Mouse (Mus musculus) kidney, adult 9 months (tissue): ENCODE results near the gene Cfap52.
A peak's percentile ranks its signal among the peaks of the same experiment; 100 is the strongest.

ENCODE experiments used
- DNase-seq: peaks from one replicate; pipeline ENCODE4 v3.0.0; 2022

Cfap52 gene

GRCm38 (mm10) chr11:67925000-67925399 is 40.5 kb downstream of the Cfap52 start:
- DNase-seq = no peak

GRCm38 (mm10) chr11:67923720-67924119 is 41.7 kb downstream of the Cfap52 start:
- DNase-seq = peak; percentile 39

GRCm38 (mm10) chr11:67922755-67923125 is 42.7 kb downstream of the Cfap52 start:
- DNase-seq = peak; percentile 95

GRCm38 (mm10) chr11:67921827-67922754 is 43.4 kb downstream of the Cfap52 start, which contains the start of gene Usp43:
Usp43 (minus strand) TSS chr11:67922153.
- DNase-seq = peak; percentile 94

- DNase-seq = peak; percentile 70
Observed at GRCm38 (mm10) chr11:67921091-67921826, 44.2 kb downstream of the Cfap52 start.

DNA sequence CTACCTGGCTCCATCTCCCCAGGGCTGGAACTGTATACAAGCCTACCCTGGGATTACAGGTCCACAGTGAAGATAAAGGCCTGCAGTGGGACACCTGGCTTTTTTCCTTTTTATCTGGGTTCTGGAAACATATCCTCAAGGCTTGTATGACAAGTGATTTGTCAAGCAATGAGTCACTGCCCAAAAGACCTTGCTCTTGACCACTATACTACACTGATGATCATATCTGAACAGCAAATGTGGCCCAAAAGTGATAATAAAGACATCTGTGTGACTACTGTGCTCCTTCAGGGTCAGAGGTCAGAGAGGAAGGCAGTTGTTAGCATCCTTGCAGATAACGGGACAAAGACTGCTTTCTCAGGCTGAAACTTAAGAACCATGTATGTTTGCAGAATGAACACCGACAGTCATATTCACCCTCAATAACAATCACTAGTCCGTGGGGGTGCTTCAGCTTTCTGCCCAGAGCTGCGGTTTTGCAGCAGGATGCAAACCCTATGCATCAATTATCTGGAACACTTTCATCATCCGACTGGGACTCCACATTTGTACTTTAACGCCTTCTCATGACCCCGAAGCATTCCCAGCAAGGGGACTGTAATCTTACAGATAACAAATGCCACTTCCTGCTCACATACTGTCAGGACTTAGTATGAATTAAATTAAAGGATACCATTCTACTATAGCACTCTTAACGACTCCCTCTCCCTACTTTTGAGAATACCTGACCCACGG is 45.1 kb downstream of the Cfap52 start:
- DNase-seq = no peak

GRCm38 (mm10) chr11:67919593-67919992 is 45.9 kb downstream of the Cfap52 start:
- DNase-seq = no peak

DNA sequence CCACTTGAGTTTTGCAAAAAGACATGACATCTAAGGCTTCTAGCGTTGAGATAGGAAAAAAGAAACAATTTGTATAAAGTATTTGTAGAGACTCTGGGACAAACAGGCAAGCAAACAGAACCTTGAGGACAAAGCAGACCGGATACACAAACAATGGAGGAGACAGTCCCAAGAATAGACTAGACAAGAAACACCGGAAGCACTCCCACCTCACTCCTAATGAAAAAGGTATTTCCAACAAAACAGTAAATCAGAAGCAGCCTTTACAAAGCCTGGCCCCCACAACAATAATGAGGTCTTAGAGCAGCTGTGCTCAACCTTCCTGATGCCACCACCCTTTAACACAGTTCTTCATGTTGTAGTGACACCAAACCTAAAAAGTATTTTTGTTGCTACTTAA is 48.3 kb downstream of the Cfap52 start:
- DNase-seq = peak; percentile 38

GRCm38 (mm10) chr11:67911074-67911473 is 54.4 kb downstream of the Cfap52 start:
- DNase-seq = no peak

GRCm38 (mm10) chr11:67903756-67904155 is 61.7 kb downstream of the Cfap52 start:
- DNase-seq = no peak

- peak; percentile 78 for DNase-seq
Observed at GRCm38 (mm10) chr11:67897064-67897560, 68.3 kb downstream of the Cfap52 start.

DNA sequence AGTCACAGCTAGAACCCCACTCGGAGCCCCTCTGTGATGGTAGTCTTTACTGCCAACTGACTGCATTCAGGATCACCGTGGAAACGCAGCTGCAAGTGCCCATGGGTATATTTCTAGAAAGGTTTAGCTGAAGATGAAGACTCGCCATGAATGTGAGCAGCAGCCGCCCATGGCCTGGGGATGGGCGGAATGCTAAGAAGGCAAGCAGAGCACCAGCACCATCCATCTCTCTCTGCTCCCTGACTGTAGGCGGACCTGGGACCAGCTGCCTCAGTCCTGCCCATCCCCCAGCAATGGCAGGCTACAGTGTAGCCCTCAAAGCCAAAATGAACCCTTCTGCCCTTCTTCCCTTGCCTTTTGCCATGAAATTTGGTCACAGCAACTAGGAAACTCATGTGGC is 69.8 kb downstream of the Cfap52 start:
- DNase-seq = no peak

DNA sequence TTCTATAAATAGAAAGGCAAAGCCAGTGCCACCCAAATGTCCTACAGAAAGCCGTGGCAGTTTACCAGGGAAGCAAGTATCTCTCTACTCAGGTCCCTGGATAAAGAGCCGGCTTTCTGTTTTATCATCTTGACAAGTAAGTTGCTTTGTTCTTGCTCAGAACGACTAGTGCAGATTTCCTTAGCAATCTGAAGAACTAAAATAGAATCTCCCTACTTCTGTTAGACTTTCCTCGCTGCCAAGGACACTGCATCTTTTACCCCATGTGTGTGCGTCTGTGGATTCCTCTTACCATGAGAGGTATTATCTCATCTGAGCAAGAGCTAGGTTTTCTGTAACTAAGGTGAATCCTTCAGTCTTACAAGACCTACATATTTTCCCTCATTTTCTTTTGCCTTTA is 76.9 kb downstream of the Cfap52 start:
- DNase-seq = no peak

DNA sequence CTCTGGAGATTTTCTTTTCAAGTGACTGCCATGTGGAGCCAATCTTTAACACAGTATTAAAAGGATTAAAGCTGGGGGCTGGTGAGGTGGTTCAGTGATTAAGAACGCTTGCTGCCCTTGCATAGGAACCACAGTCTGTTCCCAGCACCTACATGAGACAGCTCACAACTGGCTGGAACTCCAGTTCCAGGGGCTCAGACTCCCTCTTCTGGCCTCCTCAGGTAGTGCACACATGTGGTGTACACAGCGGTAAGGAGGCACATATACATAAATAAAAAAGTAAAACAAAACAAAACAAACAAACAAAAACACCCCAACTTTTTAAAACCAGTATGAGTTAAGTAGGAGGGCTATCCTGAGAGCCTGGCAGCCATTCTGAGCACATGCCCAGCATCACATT is 79.5 kb downstream of the Cfap52 start:
- DNase-seq = no peak
